Mouse (Mus musculus) spleen, adult 2 months (tissue): Measurements from ENCODE around the gene Ttc26. TPM values are rescaled to one million over a fixed set of nuclear protein-coding genes. Genes with fewer than 3 reads are reported as not detected.
"Not testable (repeated sequence)": the region's sequence is repeated elsewhere in the genome, so short reads cannot be mapped to it uniquely, and the experiment has no call there.

Source experiments
- DNase-seq, 2 experiments: peaks; one replicate each; pipeline versions ENCODE4 v3.0.0 to v3.0.0-alpha.2; 2012 to 2021; ENCODE audit warnings: low spot score in 2 of 2, low read depth in 1 of 2
- H3K27ac ChIP-seq: fragments of 200-500 bp; 2 replicates; pipeline ENCODE4 v1.5.1; 2012; ENCODE audit warnings: low read length, inconsistent platforms; ENCODE audit not compliant: insufficient read depth
- H3K27me3 ChIP-seq: fragments of 200-500 bp; 2 replicates; pipeline ENCODE4 v1.6.1; 2012; ENCODE audit warnings: mild to moderate bottlenecking, moderate library complexity, low read length, inconsistent platforms; ENCODE audit not compliant: control insufficient read depth, insufficient read depth
- H3K36me3 ChIP-seq: fragments of 200-500 bp; 2 replicates; pipeline ENCODE4 v1.6.1; 2012; ENCODE audit warnings: mild to moderate bottlenecking, low read length, inconsistent platforms; ENCODE audit not compliant: control insufficient read depth, insufficient read depth
- H3K4me1 ChIP-seq: fragments of 200-500 bp; 2 replicates; pipeline ENCODE4 v1.6.1; 2011; ENCODE audit warnings: inconsistent platforms; ENCODE audit not compliant: control insufficient read depth, insufficient read depth, insufficient read length
- H3K4me3 ChIP-seq: fragments of 200-500 bp; 2 replicates; pipeline ENCODE4 v1.5.1; 2011; ENCODE audit warnings: mild to moderate bottlenecking, inconsistent platforms; ENCODE audit not compliant: insufficient read depth, insufficient read length; ENCODE audit errors: extremely low read depth
- CTCF ChIP-seq: fragments of 200-500 bp; IDR thresholded peaks from 2 replicates; pipeline ENCODE4 v1.5.1; 2011; ENCODE audit warnings: mild to moderate bottlenecking, inconsistent platforms; ENCODE audit not compliant: insufficient read depth, insufficient read length, insufficient replicate concordance; ENCODE audit errors: extremely low read depth
- POLR2A ChIP-seq: fragments of 200-500 bp; IDR thresholded peaks from 2 replicates; pipeline ENCODE4 v1.6.1; 2011; ENCODE audit warnings: low read depth, low read length, inconsistent platforms
- WGBS: fragments of 180-500 bp; shearing (Covaris S2); methylation state at CpG from one replicate; pipeline ENCODE4 v1.1.7; 2018; 5-methylcytosine and 5-hydroxymethylcytosine counted together
- polyA plus RNA-seq: library from polyadenylated mRNA; depleted of rRNA; stranded (reverse); fragments of >200 nt; gene quantifications from 2 replicates; pipeline ENCODE4 v1.2.3, GENCODE M21; 2012; rRNA removed

Ttc26 gene
- polyA plus RNA-seq, 1 experiment: 0.12 TPM

DNA sequence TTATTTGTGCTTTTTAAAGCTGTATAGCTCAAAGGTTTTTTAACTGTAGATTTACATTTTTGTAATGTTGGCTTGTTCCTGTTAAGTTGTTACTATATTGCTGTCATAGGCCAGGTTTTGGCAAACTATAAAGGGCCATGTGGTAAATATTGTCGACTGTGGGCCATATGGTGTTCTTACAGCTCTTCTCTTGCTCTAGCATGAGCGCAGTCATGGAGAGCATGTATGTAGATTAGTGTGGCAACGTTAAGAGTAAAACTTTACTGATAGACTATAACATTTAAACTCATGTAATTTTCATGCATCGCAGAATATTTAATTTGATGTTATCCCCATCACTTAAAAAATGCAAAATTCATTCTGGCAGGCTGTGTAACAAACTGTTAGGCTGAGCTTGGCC is 71.8 kb downstream of the Ttc26 start:
- no peak overlapping the region for H3K4me3 ChIP-seq
- no peak overlapping the region for H3K27ac ChIP-seq
- H3K4me1 ChIP-seq: no peaks in the 10 kb centered on the region
- no peaks in the 10 kb centered on the region for H3K27me3 ChIP-seq
- TF ChIP-seq CTCF: no peak
- TF ChIP-seq POLR2A: no peak
- DNase-seq: no peak
- WGBS: 99% methylated on average over 4 of the region's 4 CpGs
- H3K36me3 ChIP-seq: peaks cover 5% of the 10 kb centered on the region

DNA sequence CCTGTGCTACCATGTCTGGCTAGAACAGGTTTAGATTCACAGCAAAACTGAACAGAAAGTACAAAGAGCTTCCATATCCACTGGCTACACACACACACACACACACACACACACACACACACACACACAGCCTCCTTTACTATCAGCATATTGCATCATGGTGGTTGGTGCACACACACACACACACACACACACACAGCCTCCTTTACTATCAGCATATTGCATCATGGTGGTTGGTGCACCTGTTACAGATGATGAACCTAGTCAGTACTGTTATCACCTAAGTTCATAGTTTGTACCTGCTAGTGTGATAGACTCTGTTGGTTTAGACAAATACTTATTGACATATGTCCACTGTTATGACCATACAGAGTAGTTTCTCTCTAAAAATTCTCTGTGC is 75.2 kb downstream of the Ttc26 start:
- not testable (repeated sequence) for H3K27me3 ChIP-seq, H3K27ac ChIP-seq, H3K4me3 ChIP-seq, H3K4me1 ChIP-seq, H3K36me3 ChIP-seq, DNase-seq

DNA sequence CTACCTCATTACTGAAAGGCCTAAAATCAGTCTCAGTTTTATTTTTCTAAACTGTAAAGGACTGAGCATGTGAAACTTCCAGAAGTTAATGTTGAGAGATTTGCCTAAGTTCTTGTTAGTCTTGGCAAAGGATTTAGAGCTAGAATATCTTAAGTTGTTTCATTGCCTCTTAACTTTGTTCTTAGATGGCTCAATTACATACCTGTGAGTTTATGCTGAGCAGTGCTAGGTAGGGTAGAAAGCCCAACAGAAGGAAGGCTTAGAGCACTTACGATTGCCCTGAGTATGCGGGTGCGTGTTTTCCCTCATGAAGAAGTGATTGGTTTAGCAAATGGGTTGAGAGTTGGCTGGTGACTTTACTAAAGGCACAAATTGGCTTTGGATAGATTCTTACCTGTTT is 76.8 kb downstream of the Ttc26 start:
- TF ChIP-seq CTCF (no peak), POLR2A (no peak)
- 99% methylated on average over 3 of the region's 3 CpGs for WGBS
- peaks cover 6% of the 10 kb centered on the region for H3K36me3 ChIP-seq

DNA sequence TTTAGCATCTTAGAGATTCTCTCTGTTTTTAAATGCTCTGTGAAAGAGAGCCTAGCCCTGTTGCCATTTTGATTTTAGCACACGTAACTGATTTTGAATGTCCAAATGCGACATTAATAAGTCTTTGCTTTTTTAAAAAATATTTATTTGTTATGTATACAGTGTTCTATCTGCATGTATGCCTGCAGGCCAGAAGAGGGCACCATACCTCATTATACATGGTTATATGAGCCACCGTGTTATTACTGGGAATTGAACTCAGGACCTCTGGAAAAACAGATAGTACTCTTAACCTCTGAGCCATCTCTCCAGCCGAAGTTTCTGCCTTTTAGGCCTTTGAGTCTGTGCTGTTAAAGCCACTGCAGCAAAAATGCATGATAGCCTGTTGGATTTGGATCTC is 88.3 kb downstream of the Ttc26 start:
- DNase-seq: no peak
- Histone ChIP-seq H3K27me3 (no peaks in the 10 kb centered on the region), H3K4me3 (no peak overlapping the region), H3K4me1 (no peaks in the 10 kb centered on the region), H3K27ac (no peak overlapping the region), H3K36me3 (peaks cover 18% of the 10 kb centered on the region)
- WGBS: 83% methylated on average over 4 of the region's 4 CpGs
- TF ChIP-seq CTCF: no peak
- TF ChIP-seq POLR2A: no peak

More for the DNA sequence above, 76.8 kb downstream of the Ttc26 start:
- Histone ChIP-seq H3K27me3 (no peaks in the 10 kb centered on the region), H3K27ac (no peak overlapping the region), H3K4me3 (no peak overlapping the region), H3K4me1 (no peaks in the 10 kb centered on the region)
- DNase-seq: no peak

Other genes with a start within 250 kb of the Ttc26 start
- gene D630045J12Rik, start 127.5 kb upstream of the Ttc26 start, polyA plus RNA-seq: 0.25 and 0.33 TPM in 2 replicates
- 1.4 and 1.5 TPM in 2 replicates for gene Zc3hav1l, start 82.2 kb upstream of the Ttc26 start, polyA plus RNA-seq
- 40.7 and 46.4 TPM in 2 replicates for gene Zc3hav1, start 26.9 kb upstream of the Ttc26 start, polyA plus RNA-seq
- gene Ubn2, start 52.5 kb downstream of the Ttc26 start, polyA plus RNA-seq: 4.7 and 4.9 TPM in 2 replicates
- 83.1 and 139 TPM in 2 replicates for gene Fmc1, start 152.0 kb downstream of the Ttc26 start, polyA plus RNA-seq
- 24.3 and 28.2 TPM in 2 replicates for gene Luc7l2, start 169.9 kb downstream of the Ttc26 start, polyA plus RNA-seq